Mouse (Mus musculus) erythroblast, embryonic 14.5 days (primary cell): ENCODE results near the gene Dscam. TPM values are rescaled to one million over a fixed set of nuclear protein-coding genes. Genes with fewer than 3 reads are reported as not detected.

Experiments
- H3K27me3 ChIP-seq: 2 replicates; pipeline ENCODE4 v1.6.1; 2012; ENCODE audit warnings: inconsistent platforms; ENCODE audit not compliant: control insufficient read depth
- H3K36me3 ChIP-seq: 2 replicates; pipeline ENCODE4 v1.6.1; 2012; ENCODE audit warnings: mild to moderate bottlenecking, inconsistent platforms; ENCODE audit not compliant: control insufficient read depth
- H3K4me1 ChIP-seq: 2 replicates; pipeline ENCODE4 v1.6.1; 2012; ENCODE audit warnings: inconsistent platforms; ENCODE audit not compliant: control insufficient read depth
- H3K4me3 ChIP-seq: replicated peaks from 2 replicates; pipeline ENCODE3; 2012; ENCODE audit warnings: moderate library complexity, mild to moderate bottlenecking, inconsistent platforms
- H3K9me3 ChIP-seq: 2 replicates; pipeline ENCODE4 v1.6.1; 2012; ENCODE audit warnings: low read length, inconsistent platforms, mixed read lengths; ENCODE audit not compliant: control insufficient read depth
- GATA1 ChIP-seq: IDR thresholded peaks from 2 replicates; pipeline ENCODE4 v1.6.1; 2012; ENCODE audit warnings: low read length, inconsistent platforms, mixed read lengths
- TAL1 ChIP-seq: IDR thresholded peaks from 3 replicates; pipeline ENCODE4 v1.6.1; 2012; ENCODE audit warnings: low read length, inconsistent platforms, mixed read lengths
- polyA plus RNA-seq: library from polyadenylated mRNA; stranded (reverse); fragments of >175 nt; gene quantifications from 2 replicates; pipeline ENCODE4 v1.2.3, GENCODE M21; 2012

Gene Dscam
- polyA plus RNA-seq, 1 experiment, result not detected

- TF ChIP-seq TAL1 (no peak), GATA1 (no peak)
- Histone ChIP-seq H3K9me3 (no peaks in the 10 kb centered on the region), H3K4me1 (no peaks in the 10 kb centered on the region), H3K4me3 (no peak overlapping the region), H3K36me3 (no peaks in the 10 kb centered on the region), H3K27me3 (no peaks in the 10 kb centered on the region)
These were observed 35.3 kb downstream of the Dscam start for GRCm38 (mm10) chr16:97135003-97135827.

GRCm38 (mm10) chr16:97127296-97127695 is 43.3 kb downstream of the Dscam start:
- Histone ChIP-seq H3K27me3 (no peaks in the 10 kb centered on the region), H3K36me3 (no peaks in the 10 kb centered on the region), H3K4me3 (no peak overlapping the region), H3K4me1 (no peaks in the 10 kb centered on the region), H3K9me3 (no peaks in the 10 kb centered on the region)
- TF ChIP-seq TAL1 (no peak), GATA1 (no peak)

GRCm38 (mm10) chr16:97110028-97110427 is 60.5 kb downstream of the Dscam start:
- H3K4me1 ChIP-seq, result no peaks in the 10 kb centered on the region
- no peaks in the 10 kb centered on the region for H3K9me3 ChIP-seq
- no peaks in the 10 kb centered on the region for H3K36me3 ChIP-seq
- TF ChIP-seq TAL1, result no peak
- no peak for TF ChIP-seq GATA1
- no peaks in the 10 kb centered on the region for H3K27me3 ChIP-seq
- no peak overlapping the region for H3K4me3 ChIP-seq

DNA sequence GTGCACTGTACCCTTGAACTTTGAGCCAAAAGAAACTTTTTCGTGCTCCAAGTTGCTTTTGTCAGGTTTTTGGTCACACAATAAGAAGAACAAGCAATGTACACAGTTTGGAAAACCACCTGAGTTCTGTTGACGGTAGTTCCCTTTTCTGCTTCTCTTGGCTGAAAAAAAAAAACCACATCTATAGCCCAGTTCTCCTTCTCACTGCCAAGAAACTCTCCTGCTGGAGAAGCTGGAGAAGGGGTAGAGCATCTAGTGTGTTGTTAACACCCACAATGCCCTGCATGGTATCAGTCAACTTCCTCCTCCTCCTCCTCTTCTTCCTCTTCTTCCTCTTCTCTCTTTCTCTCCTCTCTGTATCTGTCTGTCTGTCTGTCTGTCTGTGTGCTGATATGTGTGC is 65.3 kb downstream of the Dscam start:
- no peak for TF ChIP-seq GATA1
- TF ChIP-seq TAL1, result no peak
- no peak overlapping the region for H3K4me3 ChIP-seq
- no peaks in the 10 kb centered on the region for H3K9me3 ChIP-seq
- H3K36me3 ChIP-seq, result no peaks in the 10 kb centered on the region
- no peaks in the 10 kb centered on the region for H3K4me1 ChIP-seq
- no peaks in the 10 kb centered on the region for H3K27me3 ChIP-seq

DNA sequence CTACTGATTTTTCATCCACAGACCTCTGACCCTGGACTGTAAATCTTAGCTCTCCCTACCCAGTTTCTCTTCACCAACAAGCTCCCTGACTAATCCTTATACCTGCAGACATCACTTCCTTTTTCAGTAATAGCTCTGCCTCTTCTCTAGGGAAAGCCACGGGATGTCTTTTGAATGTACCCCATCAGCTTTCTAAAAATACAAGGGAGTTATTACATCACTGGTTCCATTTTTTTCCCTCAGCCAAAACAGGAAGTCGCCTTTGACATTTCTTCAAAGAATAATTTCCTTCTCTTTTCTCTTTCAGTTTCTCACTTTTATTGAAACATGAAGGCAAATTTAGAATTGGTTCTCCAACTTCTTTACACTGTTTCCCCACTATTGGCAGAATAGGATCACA is 67.5 kb downstream of the Dscam start:
- no peaks in the 10 kb centered on the region for H3K4me1 ChIP-seq
- H3K4me3 ChIP-seq, result no peak overlapping the region
- H3K9me3 ChIP-seq, result no peaks in the 10 kb centered on the region
- H3K36me3 ChIP-seq, result no peaks in the 10 kb centered on the region
- no peak for TF ChIP-seq TAL1
- no peak for TF ChIP-seq GATA1
- H3K27me3 ChIP-seq, result no peaks in the 10 kb centered on the region

DNA sequence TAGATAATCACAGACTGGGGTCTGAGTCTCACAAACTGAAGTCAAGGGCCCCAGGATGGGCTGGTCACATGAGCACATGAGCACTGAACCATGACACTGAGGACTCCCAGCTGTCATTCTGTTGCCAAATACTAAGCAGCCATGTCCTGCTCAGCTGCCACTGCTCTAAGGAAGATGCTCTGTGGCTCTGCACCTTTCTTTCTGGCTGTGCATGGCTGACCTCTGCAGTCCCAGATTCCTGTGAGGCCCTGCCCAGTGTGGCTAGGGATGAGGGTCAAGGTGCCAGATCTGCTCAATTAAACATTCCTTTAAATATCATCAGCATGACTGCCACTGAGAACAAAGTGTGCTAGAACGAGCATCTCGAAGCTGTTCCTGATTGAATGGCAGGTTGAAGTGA is 70.5 kb downstream of the Dscam start:
- TF ChIP-seq GATA1, result no peak
- TF ChIP-seq TAL1, result no peak
- Histone ChIP-seq H3K36me3 (no peaks in the 10 kb centered on the region), H3K27me3 (no peaks in the 10 kb centered on the region), H3K9me3 (no peaks in the 10 kb centered on the region), H3K4me3 (no peak overlapping the region), H3K4me1 (no peaks in the 10 kb centered on the region)

DNA sequence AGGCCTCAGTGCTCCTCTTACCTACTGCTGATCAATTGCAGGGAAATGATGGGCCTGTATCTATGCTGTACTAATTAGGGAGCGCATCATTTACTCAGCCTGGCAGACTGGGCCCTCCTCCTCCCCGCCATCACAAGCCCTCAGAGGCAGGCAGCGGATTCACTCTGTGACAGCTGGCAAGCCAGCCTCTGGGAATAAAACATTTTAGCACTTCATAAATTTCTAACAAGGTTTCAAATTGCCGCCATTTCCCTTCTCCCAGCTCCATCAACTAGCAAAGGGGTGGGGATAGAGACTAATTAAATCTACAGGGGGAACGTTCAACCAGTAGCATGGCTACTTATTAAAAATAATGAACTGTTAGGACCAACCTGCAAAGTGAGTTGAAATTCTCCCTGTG is 72.0 kb downstream of the Dscam start:
- no peaks in the 10 kb centered on the region for H3K9me3 ChIP-seq
- no peaks in the 10 kb centered on the region for H3K27me3 ChIP-seq
- TF ChIP-seq GATA1, result no peak
- TF ChIP-seq TAL1, result no peak
- no peaks in the 10 kb centered on the region for H3K36me3 ChIP-seq
- no peak overlapping the region for H3K4me3 ChIP-seq
- H3K4me1 ChIP-seq, result no peaks in the 10 kb centered on the region

DNA sequence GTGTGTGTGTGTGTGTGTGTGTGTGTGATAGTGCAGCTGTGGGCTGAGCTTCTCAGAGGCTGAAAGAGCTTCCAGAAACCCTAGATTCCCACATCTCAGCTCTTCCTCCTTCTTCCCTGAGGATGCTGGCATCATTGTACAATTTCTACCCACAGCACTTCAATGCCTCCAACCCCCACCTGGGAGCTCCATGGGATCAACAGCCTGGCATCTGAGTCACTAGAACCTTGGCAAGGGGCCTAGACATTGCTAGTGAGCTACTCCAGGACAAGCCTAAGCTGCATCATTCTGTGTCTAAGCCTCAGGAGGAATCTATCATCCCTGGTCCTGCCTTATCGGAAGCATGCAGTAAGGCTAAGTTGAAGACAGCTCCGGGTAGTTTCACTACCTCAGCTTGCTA is 73.8 kb downstream of the Dscam start:
- no peaks in the 10 kb centered on the region for H3K9me3 ChIP-seq
- no peaks in the 10 kb centered on the region for H3K36me3 ChIP-seq
- H3K4me1 ChIP-seq, result no peaks in the 10 kb centered on the region
- TF ChIP-seq GATA1 (no peak), TAL1 (no peak)
- H3K27me3 ChIP-seq, result no peaks in the 10 kb centered on the region
- H3K4me3 ChIP-seq, result no peak overlapping the region

- no peaks in the 10 kb centered on the region for H3K4me1 ChIP-seq
- H3K4me3 ChIP-seq, result no peak overlapping the region
- H3K36me3 ChIP-seq, result no peaks in the 10 kb centered on the region
- no peak for TF ChIP-seq TAL1
- TF ChIP-seq GATA1, result no peak
- H3K9me3 ChIP-seq, result no peaks in the 10 kb centered on the region
- no peaks in the 10 kb centered on the region for H3K27me3 ChIP-seq
These were observed 75.1 kb downstream of the Dscam start for GRCm38 (mm10) chr16:97095496-97095895.

- no peaks in the 10 kb centered on the region for H3K4me1 ChIP-seq
- no peaks in the 10 kb centered on the region for H3K27me3 ChIP-seq
- TF ChIP-seq GATA1 (no peak), TAL1 (no peak)
- H3K9me3 ChIP-seq, result no peaks in the 10 kb centered on the region
- H3K4me3 ChIP-seq, result no peak overlapping the region
- no peaks in the 10 kb centered on the region for H3K36me3 ChIP-seq
These were observed 81.2 kb downstream of the Dscam start for GRCm38 (mm10) chr16:97089339-97089738.
